Mouse (Mus musculus): Measurements from ENCODE around the gene Unc5cl.

The Unc5cl gene

DNA sequence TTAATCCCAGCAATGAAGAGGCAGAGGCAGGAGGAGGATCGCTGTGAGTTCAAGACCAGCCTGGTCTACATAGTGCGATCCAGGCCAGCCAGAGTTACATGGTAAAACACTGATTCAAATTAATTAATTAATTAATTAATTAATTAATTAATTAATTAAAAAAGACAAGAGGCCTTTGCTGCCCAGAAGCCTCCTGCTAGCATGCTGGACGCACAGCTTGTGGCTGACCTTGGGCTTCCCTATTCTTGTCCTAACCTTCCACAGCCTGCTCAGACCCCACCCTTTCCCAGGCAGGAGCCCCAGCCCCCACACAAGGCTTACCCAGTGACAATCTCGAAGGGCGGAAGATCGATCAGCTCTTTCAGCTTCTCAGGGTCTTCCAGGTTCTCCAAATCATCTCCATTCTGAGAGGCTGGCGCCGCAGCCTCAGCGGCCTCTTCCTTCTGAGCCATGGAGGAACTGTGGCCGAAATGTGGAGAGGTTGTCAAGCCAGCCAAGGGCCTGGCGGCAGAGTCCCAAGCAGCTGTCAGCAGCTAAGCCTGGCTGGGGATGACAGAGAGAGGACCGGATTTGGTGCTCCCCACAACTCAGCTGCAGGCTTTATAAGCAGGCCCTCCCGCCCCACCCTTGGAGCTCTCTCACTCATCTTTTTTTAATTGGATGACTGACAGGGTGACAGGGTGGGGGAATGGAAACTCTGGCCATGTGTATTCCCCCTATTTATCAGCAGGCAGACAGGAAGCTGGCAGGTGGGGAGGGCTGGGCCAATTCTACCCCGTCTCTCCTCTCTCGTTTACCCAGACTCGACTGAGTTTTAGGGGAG is 22.3 kb upstream of the Unc5cl start, which contains the start of gene Apobec2:
Apobec2 (minus strand) TSS at position 773 of the 823 bp plus-strand sequence.
- no peak for DNase-seq (ENCODE audit: low spot score)

DNA sequence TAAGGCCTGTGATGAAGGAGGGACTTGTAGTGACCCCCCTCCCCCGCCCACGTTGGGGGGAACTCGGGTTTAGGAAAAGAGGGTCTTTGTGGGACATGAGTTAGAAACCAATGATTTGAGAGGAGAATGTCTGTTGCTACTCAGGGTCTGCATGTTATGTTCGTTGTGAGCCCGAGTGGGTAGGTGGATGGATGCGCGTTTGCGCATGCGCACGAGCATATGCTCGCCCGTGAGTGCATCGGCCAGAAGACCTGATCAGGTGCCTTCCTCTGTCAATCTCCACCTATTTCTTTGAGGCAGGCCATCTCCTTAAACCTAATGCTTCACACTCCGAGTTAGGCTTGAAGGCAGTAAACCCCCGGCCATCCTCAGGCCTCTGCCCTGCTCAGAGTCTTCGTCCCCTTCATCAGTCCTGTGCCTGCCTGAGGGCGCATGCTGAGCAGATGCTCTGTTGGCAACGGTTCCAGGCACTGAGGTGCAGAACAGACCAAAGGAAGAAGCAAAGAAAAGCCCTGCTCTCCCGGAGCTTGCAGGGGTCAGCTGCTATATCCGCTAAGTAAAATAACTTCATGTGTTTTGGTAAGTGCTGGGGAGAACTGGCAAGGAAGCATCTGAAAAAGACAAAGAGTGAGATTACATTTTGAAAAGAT is 21.6 kb upstream of the Unc5cl start:
- DNase-seq (ENCODE audit: low spot score): no peak

DNA sequence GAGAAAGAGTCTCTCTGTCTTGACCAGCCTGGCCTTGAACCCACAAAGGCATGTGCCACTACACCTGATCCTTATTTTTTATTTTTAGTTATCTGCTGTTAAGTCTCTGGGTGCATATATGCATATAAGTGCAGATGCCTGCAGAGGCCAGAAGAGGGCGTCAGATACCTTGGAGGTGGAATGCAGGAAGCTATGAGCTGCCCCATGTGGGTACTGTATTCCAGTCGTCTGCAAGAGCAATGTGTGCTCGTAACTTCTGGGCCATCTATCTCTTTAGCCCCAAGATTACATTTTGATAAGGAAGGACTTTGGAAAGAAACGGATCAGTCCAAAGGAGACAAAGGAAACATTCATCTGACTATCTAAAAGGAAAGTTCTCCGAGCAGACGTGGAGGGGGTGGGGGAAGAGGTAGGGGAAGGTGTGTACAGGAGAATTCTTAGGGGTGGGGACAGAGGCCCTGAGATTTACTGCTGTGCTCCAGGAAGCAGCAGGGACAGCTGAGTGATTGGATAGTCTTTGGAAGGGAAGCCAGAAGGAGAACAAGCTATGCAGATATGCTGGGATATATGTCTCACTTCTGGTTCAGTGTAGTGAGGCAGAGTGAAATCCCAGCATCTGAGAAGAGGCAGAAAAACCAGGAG is 20.9 kb upstream of the Unc5cl start:
- no peak for DNase-seq (ENCODE audit: low spot score)

DNA sequence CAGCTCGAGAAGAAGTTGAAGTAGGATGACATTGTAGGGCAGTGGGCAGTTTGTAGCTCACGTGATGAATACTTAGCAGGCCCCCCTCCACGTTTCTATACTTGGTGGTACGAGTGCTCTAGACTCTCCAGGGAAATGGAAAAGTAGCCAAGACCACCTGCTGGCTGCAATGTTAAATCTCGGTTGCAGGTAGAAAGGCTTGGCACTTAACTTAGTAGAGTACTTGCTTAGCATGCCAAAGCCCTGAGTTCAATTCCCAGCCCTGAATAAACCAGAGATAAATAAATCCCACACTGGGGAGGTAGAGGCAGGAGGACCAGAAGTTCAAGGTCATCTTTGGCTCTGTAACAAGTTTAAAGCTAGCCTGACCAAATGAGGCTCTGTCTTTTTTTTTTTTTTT is 20.2 kb upstream of the Unc5cl start:
- no peak for DNase-seq (ENCODE audit: low spot score)

DNA sequence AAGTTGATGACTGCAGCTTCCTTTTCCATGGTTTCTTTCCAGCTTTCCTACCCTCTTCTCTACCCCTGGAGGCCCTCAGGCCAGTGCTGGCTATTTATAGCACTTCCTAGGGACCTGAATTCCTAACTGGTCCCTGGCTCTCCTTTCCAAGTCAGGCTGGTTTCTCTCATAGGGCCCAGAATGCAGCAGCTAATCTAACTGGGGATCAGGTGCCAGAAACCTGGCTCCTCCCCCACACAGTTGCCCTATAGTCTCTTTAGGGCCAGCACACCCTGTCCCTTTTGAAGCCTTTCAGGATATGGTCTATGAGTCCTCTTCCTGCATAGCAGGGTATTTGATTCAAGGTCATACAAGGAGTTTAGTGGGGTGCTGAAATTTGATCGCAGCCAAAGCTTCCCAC is 18.2 kb upstream of the Unc5cl start:
- no peak for DNase-seq (ENCODE audit: low spot score)

DNA sequence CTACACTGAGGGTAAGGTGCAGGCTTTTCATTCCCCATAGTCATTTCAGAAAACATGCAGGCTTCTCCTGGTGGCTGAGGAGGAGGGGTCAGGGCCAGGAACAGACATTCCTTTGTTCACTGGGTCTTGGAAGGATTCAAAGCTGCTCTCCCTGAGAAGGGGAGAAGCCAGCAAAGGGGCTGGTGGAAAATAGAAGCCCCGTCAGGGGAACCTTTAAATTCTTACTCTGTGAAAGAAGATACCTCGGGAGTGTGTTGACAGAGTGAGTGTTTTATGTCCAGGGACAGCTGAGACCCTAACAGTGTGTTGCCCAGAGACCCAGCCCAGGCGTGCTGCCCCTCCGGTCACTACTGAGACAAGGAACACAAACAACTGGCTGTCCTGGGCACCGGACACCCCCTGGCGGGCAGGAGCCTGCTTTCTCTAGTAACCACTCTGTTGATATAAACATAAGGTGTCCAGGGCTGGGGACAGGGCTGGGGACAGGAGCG is 17.2 kb upstream of the Unc5cl start:
- no peak for DNase-seq (ENCODE audit: low spot score)

DNA sequence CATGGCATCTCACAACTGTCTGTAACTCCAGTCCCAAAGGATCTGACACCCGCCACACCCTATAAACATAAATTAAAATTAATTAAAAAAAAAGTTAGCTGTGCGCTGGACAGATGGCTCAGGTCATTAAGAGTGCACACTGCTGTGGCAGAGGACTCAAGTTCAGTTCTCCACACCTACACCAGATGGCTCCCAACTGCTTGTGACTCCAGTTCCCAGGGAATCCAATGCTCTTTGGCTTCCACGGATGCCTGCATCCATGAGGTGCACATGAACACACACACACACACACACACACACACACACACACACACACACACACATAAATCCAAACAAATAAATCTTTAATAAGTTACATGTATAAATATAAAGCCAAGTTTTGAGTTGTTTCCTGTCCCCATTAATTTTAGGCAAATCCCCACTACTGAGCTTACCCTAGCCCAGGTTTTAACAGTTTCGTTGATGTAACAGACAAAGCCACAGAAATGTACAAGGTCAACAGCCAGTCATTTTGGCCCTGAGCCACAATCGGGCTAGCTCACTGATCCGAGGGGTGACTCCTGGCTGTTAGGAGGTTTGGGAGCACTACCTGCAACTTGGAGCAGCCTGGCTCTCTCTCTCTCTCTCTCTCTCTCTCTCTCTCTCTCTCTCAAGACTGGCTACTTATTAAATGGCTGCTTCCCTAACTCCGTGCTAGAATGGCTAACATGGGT is 11.8 kb upstream of the Unc5cl start:
- no peak for DNase-seq (ENCODE audit: low spot score)

DNA sequence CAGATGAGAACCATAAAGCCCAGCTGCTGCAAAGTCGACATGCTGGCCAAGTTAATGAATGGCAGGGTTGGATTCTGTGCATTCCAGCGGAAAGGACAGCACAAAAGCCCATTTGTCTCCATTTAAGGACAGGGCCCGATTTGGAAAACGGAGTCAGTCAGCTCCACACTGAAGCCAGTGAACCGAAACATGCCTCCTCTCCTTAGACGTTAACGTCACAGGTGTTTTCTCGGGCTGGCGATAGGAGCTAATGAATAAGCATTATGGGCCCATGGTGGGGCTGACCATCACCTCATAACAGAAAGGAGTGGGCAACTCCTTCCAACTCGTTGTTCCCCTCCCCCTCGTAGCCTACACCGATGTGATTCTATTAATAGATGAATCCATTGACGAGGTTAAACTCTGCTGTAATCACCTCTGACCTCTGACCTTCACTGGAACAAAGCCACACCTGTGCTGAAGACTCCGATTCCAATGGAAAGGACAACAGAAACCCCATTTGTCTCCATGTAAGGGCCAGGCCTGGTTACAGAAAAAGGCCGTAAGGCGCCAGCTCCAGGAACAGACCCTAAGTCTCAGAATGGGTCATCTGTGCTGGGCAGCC is 11.1 kb upstream of the Unc5cl start:
- DNase-seq (ENCODE audit: low spot score): no peak

DNA sequence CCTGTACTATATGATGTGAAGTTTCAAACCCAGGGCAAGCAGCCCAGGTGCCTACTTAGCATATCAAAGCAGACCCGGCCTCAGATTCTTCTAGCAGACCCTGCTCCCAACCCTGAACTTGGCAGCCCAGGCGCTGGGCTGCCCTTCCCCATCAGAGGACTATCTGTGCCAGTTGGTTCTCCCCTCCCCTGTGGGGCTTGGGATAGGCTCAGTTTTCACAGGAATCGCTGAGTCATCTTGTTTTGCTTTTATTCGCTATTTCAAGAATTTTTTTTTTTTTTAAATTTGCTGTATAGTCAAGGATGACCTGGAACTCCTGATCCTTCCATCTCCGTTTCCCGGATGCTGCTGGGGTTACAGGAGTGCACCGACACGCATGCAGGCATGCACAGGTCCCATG is 7.0 kb upstream of the Unc5cl start:
- no peak for DNase-seq (ENCODE audit: low spot score)

DNA sequence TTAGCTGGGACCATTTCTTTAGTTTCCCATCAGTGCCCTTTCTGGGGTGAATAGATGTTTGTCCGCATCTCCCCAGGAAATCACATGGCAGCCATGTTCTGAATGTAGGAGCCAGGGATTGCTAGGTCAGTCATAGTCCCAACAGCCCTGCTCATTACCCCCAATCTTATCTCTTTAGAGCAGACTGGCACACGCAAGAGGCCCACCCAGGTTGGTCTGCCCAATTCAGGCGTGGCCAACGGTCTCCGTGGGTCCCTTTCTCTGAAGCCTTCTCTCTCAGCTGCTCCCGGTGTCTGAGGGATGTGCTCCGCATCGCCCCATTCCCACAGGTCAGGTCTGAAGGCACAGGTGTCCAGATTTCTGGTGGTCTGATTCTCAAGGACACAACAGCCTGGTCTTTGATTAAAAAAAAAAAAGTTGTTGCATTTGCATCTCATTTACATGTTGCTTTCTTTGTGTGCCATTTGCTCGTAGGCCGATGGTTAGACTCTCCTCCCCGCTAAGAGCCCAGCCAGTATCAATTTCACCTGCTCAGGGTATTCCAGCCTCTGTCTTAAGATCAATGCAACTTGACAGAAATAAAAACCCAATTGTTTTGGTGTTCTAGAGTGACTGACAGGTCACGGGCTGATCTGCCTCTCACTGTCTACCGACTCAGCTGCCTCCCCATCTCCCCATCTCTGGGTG is 3.9 kb upstream of the Unc5cl start:
- no peak for DNase-seq (ENCODE audit: low spot score)

DNA sequence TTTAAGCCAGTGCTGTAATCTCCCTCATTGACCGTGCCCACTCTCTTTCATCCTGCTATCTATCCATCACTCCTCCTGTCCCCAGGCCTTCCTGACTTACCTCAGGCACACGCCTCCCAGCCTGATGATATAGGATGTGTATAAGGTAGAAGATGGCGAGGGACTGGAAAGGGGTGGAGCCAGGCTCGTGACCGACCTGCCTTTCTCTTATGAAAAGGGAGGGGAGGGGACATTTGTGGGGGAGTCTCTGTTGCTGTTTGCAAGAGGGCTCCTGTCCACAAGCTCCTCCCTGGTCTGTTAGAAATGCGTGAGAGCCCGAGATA is 3.4 kb upstream of the Unc5cl start, which contains the start of gene Tspo2:
Tspo2 (minus strand) TSS at position 170 of the 323 bp plus-strand sequence.
- no peak for DNase-seq (ENCODE audit: low spot score)

DNA sequence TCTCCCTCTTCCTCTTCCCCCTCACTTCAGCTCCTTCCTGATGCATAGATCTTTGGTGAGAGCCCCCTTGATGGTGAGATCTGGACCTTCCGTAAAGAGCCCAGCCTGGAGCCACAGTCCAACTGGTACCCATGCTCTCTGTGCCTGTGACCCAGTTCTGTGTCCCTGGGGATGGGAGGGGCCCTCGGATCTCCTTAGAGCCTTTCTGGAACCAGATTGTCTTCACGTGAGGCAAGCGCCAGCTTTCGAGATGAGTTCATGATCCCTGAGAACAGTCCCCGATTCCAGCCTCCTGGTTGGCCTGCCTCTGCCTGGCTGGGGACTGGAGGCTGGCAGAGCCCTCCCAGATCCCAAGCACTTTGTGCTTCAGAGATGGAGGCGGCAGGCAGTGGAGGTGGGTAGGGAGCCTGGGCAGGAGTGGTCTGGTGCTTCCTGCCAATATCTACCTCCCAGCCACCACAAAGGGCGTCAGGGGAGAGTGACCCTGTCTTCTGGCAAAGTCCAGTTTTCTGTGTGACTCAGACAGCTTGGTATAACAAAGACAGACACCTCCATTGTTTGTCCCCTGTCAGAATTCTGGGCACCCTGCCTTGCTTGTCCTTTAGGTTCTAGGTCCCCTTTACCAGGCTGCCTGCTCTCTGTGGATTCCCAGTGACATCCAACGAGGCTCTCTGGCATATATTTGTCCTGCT is 2.8 kb upstream of the Unc5cl start:
- DNase-seq (ENCODE audit: low spot score): peak; percentile 23

DNA sequence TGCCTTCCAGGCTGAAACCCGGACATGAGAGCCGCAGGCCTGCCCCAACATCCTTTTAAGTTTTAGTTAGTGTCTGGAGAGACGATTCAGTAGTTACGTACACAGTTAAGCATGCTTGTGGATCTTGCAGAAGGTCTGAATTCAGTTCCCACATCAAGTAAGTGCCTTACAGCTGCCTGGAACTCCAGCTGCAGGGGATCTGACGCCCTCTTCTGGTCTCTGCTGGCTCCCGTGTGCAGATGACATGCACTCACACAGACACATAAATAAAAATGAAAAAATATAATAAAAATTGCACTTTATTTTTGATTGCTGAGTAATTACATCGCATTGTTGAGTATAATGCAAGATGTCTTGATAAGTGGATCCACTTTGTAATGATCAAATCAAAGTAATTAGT is 1.2 kb upstream of the Unc5cl start:
- no peak for DNase-seq (ENCODE audit: low spot score)

DNA sequence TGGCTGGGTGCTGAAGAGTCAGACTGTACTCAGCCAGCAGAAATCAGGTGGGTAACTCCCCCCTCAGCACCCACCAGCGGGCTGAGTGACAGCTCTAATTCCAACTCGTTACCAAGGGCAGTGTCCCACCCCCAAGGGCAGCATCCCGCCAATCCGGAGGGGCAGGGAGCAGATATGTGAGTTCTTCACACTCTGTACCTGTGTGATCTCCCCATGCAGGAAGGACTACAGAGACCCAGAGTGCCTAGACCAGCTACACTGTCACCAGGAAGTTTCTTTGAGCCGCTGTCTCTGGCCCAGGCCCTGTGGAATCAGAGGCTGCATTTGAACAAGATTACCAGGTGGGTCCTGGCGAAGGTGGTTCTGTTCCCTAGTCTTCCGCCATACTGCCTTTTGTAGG is 511 bp upstream of the Unc5cl start:
- no peak for DNase-seq (ENCODE audit: low spot score)

DNA sequence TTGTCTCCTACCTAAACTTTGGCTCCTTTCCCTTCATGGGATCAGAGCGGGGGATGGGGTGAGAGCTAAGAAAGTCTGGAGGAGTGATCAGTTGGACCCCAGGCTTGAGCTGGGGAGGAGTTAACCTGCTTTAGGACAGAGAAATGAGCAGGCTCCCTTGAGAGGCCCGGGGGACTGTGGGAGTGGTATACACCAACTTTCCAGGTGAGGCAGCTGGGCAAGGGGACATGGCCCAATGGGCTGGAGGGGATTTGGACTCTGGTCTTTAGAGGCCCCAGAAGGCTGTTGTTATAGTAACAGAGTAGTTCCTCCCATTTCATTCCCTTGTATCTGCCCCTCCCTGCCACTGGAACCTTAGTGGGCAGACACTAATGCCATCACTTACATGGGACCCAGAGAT is 1.3 kb downstream of the Unc5cl start:
- DNase-seq (ENCODE audit: low spot score): no peak

DNA sequence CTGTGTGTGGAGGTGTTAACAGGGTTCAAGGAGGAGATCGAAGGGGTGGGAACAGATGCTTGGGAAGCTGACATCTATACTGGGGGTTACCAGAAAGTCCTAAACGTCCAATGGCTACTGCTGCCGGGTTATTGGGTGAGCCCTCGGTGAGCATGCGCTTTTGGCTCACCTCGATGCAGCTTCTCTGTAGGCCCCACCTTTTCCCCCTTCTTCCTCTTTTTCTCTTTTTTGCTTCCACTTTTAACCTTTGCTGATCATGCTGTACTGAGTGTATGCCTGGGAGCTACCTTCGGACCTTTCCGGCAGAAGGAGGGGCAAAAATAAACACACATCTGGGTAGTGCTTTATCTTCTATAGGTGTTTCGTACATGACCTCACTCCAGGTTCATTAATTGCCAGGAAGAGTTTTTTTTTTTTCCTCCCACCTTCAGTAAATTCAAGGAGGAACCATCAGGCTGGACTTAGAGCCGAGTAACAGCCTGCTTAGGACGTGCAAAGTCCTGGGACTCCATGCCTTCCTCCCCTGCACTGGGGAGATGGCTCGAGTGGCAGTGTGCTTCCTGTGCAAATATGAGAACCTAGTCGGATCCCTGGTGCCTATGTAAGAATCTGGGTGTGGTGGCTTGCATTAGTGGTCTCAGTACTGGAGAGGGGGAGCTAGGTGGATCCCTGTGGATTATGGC is 3.4 kb downstream of the Unc5cl start:
- DNase-seq (ENCODE audit: low spot score): no peak

DNA sequence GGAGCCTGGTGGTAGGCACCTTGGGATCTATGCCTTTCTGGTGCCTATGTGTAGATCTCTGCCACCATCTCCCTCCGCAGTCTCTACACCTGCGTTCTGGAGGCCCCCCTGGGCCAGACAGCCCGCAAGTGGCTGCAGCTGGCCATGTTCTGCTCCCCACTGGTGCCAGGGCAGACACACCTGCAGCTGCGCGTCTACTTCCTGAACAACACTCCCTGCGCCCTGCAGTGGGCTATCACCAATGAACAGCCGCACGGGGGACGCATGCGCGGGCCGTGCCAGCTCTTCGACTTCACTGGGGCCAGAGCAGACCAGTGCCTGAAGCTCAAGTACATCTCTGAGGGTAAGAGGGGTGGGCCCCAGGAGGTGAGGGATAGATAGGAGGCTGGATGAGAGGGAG is 7.4 kb downstream of the Unc5cl start:
- DNase-seq (ENCODE audit: low spot score): no peak

DNA sequence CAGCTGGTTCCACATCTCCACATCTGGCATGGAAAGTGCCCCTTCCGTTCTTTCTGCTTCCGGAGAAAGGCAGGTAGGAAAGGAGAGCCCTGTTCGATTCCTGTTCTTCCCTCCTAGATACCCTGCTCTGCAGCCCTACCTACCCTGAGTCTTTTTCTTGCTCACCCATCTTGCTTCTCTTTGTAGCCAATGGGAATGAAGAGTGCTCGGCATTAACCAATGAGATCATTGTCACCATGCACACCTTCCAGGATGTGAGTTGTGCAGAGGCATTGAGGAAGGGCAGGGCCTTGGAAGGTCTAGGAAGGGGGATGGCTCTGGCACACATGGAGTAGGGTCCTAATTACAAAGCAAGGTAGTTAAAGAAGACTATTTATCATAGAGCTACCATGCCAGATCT is 8.7 kb downstream of the Unc5cl start:
- DNase-seq (ENCODE audit: low spot score): no peak

DNA sequence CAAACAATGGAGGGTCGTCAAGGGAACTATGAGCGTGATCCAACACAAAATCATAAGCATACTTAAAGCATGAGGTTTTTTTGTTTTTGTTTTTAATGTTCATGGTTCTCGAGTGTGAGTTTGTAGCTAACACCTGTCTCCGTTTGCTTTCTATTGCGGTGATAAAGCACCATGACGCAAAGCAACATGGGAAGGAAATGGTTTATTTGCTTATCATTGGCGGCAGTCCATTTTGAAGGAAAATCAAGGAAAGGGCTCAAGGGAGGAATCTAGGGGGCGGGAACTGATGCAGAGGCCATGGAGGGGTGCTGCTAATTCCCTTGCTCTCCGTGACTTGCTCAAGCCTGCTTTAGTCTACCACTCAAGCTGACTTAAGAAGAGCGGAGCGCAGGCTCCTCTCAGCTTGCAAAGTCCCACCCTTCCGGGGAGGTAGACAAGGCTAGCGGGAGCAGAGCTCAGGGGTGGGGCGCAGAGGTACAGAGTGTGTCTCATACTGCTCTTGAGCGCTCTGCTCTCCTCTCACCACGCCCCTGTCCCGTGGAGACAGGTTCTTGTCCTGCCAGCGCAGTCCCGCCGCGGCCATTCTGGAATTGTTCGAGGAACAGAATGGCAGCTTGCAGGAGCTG is 12.2 kb downstream of the Unc5cl start:
- DNase-seq (ENCODE audit: low spot score): no peak

Measured in MN1 (cell line).